Mouse (Mus musculus): ENCODE data around the gene Slc25a21. TPM values are rescaled to one million over a fixed set of nuclear protein-coding genes. Genes with fewer than 3 reads are reported as not detected.
A peak's percentile ranks its signal among the peaks of the same experiment; 100 is the strongest.

Gene Slc25a21
- polyA plus RNA-seq, 1 experiment from 2014 or later, result 1.3 TPM

GRCm38 (mm10) chr12:57019737-57020136 lies 177.5 kb downstream of the Slc25a21 start:
- no peaks in the 10 kb centered on the region for H3K4me1 ChIP-seq (ENCODE audit: control insufficient read depth, insufficient read depth, low read length)
- no peak for ATAC-seq (ENCODE audit: insufficient number of reproducible peaks, low FRiP score, low TSS enrichment, low read depth)
- no peaks in the 10 kb centered on the region for H3K9me3 ChIP-seq (ENCODE audit: control insufficient read depth, low read length)
- no peak overlapping the region for H3K9ac ChIP-seq (ENCODE audit: low read length)
- H3K4me3 ChIP-seq (ENCODE audit: low read depth, low read length), result no peak overlapping the region
- DNase-seq (ENCODE audit: low spot score), result no peak
- WGBS, result 85% methylated on average over 4 of the region's 4 CpGs
- no peak overlapping the region for H3K4me2 ChIP-seq (ENCODE audit: low read depth, severe bottlenecking)
- no peaks in the 10 kb centered on the region for H3K27me3 ChIP-seq (ENCODE audit: control insufficient read depth, insufficient read depth, low read length)
- H3K36me3 ChIP-seq (ENCODE audit: control insufficient read depth, insufficient read depth, low read length), result no peaks in the 10 kb centered on the region
- no peak overlapping the region for H3K27ac ChIP-seq (replicated peaks; ENCODE audit: low read depth, low read length)

DNA sequence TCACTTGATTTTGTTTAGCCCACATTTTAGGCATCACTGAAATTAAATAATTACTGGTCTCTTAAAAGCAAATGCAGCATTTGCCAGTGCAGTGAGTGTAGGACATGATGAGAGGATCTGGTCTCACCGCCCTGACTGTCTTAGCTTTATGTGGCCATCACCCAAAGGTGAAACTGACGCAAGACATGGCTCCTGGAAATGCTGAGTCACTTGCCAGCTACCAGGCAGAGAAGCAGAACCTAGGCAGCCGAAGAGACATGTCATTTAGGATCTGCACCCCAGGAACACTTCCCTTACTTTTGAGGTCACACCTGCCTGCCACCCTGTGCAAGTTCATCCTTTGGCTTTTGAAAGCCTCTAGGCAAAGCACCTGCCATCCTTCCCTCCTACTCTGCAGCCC lies 180.4 kb downstream of the Slc25a21 start:
- ATAC-seq (ENCODE audit: insufficient number of reproducible peaks, low FRiP score, low TSS enrichment, low read depth), result no peak
- H3K9ac ChIP-seq (ENCODE audit: low read length), result no peak overlapping the region
- WGBS, result 85% methylated on average over 3 of the region's 3 CpGs
- DNase-seq (ENCODE audit: low spot score), result no peak
- H3K27me3 ChIP-seq (ENCODE audit: control insufficient read depth, insufficient read depth, low read length), result no peaks in the 10 kb centered on the region
- no peaks in the 10 kb centered on the region for H3K36me3 ChIP-seq (ENCODE audit: control insufficient read depth, insufficient read depth, low read length)
- no peaks in the 10 kb centered on the region for H3K4me1 ChIP-seq (ENCODE audit: control insufficient read depth, insufficient read depth, low read length)
- H3K27ac ChIP-seq (replicated peaks; ENCODE audit: low read depth, low read length), result no peak overlapping the region
- H3K4me3 ChIP-seq (ENCODE audit: low read depth, low read length), result no peak overlapping the region
- H3K9me3 ChIP-seq (ENCODE audit: control insufficient read depth, low read length), result no peaks in the 10 kb centered on the region
- H3K4me2 ChIP-seq (ENCODE audit: low read depth, severe bottlenecking), result no peak overlapping the region

- Histone ChIP-seq H3K36me3 (ENCODE audit: control insufficient read depth, insufficient read depth, low read length) (no peaks in the 10 kb centered on the region), H3K4me1 (ENCODE audit: control insufficient read depth, insufficient read depth, low read length) (no peaks in the 10 kb centered on the region), H3K9me3 (ENCODE audit: control insufficient read depth, low read length) (no peaks in the 10 kb centered on the region), H3K9ac (ENCODE audit: low read length) (no peak overlapping the region), H3K4me3 (ENCODE audit: low read depth, low read length) (no peak overlapping the region), H3K27ac (replicated peaks; ENCODE audit: low read depth, low read length) (no peak overlapping the region), H3K4me2 (ENCODE audit: low read depth, severe bottlenecking) (no peak overlapping the region), H3K27me3 (ENCODE audit: control insufficient read depth, insufficient read depth, low read length) (no peaks in the 10 kb centered on the region)
- no peak for DNase-seq (ENCODE audit: low spot score)
- WGBS, result 66% methylated on average over 3 of the region's 3 CpGs
- 0 out of 2 replicates have a peak, but pooled peaks have one; percentile 51 for ATAC-seq (ENCODE audit: insufficient number of reproducible peaks, low FRiP score, low TSS enrichment, low read depth)
These were observed 180.9 kb downstream of the Slc25a21 start for GRCm38 (mm10) chr12:57016324-57016723.

GRCm38 (mm10) chr12:57009010-57009409 lies 188.3 kb downstream of the Slc25a21 start:
- WGBS, result 18% methylated on average over 11 of the region's 11 CpGs
- Histone ChIP-seq H3K4me1 (ENCODE audit: control insufficient read depth, insufficient read depth, low read length) (no peaks in the 10 kb centered on the region), H3K4me2 (ENCODE audit: low read depth, severe bottlenecking) (no peak overlapping the region), H3K36me3 (ENCODE audit: control insufficient read depth, insufficient read depth, low read length) (no peaks in the 10 kb centered on the region), H3K9me3 (ENCODE audit: control insufficient read depth, low read length) (no peaks in the 10 kb centered on the region), H3K9ac (ENCODE audit: low read length) (no peak overlapping the region), H3K4me3 (ENCODE audit: low read depth, low read length) (no peak overlapping the region), H3K27ac (replicated peaks; ENCODE audit: low read depth, low read length) (no peak overlapping the region), H3K27me3 (ENCODE audit: control insufficient read depth, insufficient read depth, low read length) (no peaks in the 10 kb centered on the region)
- ATAC-seq (ENCODE audit: insufficient number of reproducible peaks, low FRiP score, low TSS enrichment, low read depth), result no peak
- DNase-seq (ENCODE audit: low spot score), result no peak

DNA sequence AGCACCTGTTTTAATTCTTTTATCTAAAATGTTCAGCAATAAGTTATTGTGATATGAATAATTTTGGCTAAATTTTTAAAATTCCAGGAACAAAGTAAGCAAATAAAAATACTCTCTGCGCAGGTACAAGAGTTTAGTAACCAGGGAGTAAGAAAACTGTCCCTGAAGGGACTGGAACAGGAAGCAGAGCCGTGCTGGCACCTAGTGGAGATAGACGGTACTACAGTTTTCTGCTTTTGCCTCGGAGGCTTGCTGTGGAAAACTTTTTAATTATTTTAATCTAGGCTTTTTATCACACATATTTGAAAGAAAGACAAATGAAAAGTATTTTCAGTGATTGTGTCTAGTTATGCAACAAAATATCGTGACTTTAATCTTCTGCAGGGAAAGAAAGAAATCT lies 211.2 kb downstream of the Slc25a21 start:
- Histone ChIP-seq H3K27ac (replicated peaks; ENCODE audit: low read depth, low read length) (no peak overlapping the region), H3K9ac (ENCODE audit: low read length) (no peak overlapping the region), H3K4me3 (ENCODE audit: low read depth, low read length) (no peak overlapping the region), H3K4me1 (ENCODE audit: control insufficient read depth, insufficient read depth, low read length) (peaks cover 4% of the 10 kb centered on the region), H3K4me2 (ENCODE audit: low read depth, severe bottlenecking) (no peak overlapping the region), H3K9me3 (ENCODE audit: control insufficient read depth, low read length) (no peaks in the 10 kb centered on the region), H3K36me3 (ENCODE audit: control insufficient read depth, insufficient read depth, low read length) (no peaks in the 10 kb centered on the region), H3K27me3 (ENCODE audit: control insufficient read depth, insufficient read depth, low read length) (no peaks in the 10 kb centered on the region)
- DNase-seq (ENCODE audit: low spot score) (peak; percentile 82), ATAC-seq (ENCODE audit: insufficient number of reproducible peaks, low FRiP score, low TSS enrichment, low read depth) (no peak)
- 8% methylated on average over 5 of the region's 5 CpGs for WGBS

GRCm38 (mm10) chr12:56982066-56982626 lies 215.1 kb downstream of the Slc25a21 start:
- 0 out of 2 replicates have a peak, but pooled peaks have one; percentile 35 for ATAC-seq (ENCODE audit: insufficient number of reproducible peaks, low FRiP score, low TSS enrichment, low read depth)
- H3K4me3 ChIP-seq (ENCODE audit: low read depth, low read length), result no peak overlapping the region
- H3K9ac ChIP-seq (ENCODE audit: low read length), result no peak overlapping the region
- H3K27me3 ChIP-seq (ENCODE audit: control insufficient read depth, insufficient read depth, low read length), result no peaks in the 10 kb centered on the region
- H3K4me2 ChIP-seq (ENCODE audit: low read depth, severe bottlenecking), result no peak overlapping the region
- H3K4me1 ChIP-seq (ENCODE audit: control insufficient read depth, insufficient read depth, low read length), result peaks cover 3% of the 10 kb centered on the region; the same call in 1 of the 2 replicates
- no peak for DNase-seq (ENCODE audit: low spot score)
- 61% methylated on average over 14 of the region's 18 CpGs for WGBS
- no peaks in the 10 kb centered on the region for H3K36me3 ChIP-seq (ENCODE audit: control insufficient read depth, insufficient read depth, low read length)
- no peak overlapping the region for H3K27ac ChIP-seq (replicated peaks; ENCODE audit: low read depth, low read length)
- no peaks in the 10 kb centered on the region for H3K9me3 ChIP-seq (ENCODE audit: control insufficient read depth, low read length)

GRCm38 (mm10) chr12:56975256-56975655 lies 222.0 kb downstream of the Slc25a21 start:
- ATAC-seq (ENCODE audit: insufficient number of reproducible peaks, low FRiP score, low TSS enrichment, low read depth), result no peak
- H3K9me3 ChIP-seq (ENCODE audit: control insufficient read depth, low read length), result no peaks in the 10 kb centered on the region
- WGBS, result 73% methylated on average over 6 of the region's 6 CpGs
- H3K4me3 ChIP-seq (ENCODE audit: low read depth, low read length), result no peak overlapping the region
- H3K36me3 ChIP-seq (ENCODE audit: control insufficient read depth, insufficient read depth, low read length), result no peaks in the 10 kb centered on the region
- no peak overlapping the region for H3K27ac ChIP-seq (replicated peaks; ENCODE audit: low read depth, low read length)
- no peak overlapping the region for H3K9ac ChIP-seq (ENCODE audit: low read length)
- H3K4me1 ChIP-seq (ENCODE audit: control insufficient read depth, insufficient read depth, low read length), result 0 out of 2 replicates have a peak, but pooled peaks cover 3% of the 10 kb centered on the region
- no peak overlapping the region for H3K4me2 ChIP-seq (ENCODE audit: low read depth, severe bottlenecking)
- DNase-seq (ENCODE audit: low spot score), result no peak
- no peaks in the 10 kb centered on the region for H3K27me3 ChIP-seq (ENCODE audit: control insufficient read depth, insufficient read depth, low read length)

DNA sequence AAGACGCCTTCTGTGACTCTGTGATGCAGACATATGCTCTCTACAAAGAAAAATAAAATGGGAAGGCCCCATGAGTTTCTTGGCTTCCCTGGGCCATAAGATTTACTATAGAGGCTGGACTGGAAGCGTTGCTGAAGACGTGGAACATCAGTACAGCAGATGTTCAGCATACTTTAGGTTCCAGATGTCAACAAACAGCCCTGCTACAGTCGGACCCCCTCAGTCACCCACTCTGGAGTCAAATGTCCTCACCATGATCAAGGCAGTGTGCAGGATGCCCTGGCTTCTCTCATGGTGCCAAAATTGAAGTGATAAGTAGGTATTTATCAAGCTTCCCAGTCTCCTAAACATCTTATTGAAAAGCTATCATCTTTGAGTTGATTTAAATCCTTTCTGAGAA lies 234.0 kb downstream of the Slc25a21 start:
- Histone ChIP-seq H3K4me3 (ENCODE audit: low read depth, low read length) (no peak overlapping the region), H3K27ac (replicated peaks; ENCODE audit: low read depth, low read length) (no peak overlapping the region), H3K36me3 (ENCODE audit: control insufficient read depth, insufficient read depth, low read length) (no peaks in the 10 kb centered on the region), H3K9ac (ENCODE audit: low read length) (no peak overlapping the region), H3K27me3 (ENCODE audit: control insufficient read depth, insufficient read depth, low read length) (peaks cover 2% of the 10 kb centered on the region; the same call in 1 of the 2 replicates), H3K4me2 (ENCODE audit: low read depth, severe bottlenecking) (no peak overlapping the region), H3K9me3 (ENCODE audit: control insufficient read depth, low read length) (peaks cover 3% of the 10 kb centered on the region; the same call in 1 of the 2 replicates), H3K4me1 (ENCODE audit: control insufficient read depth, insufficient read depth, low read length) (0 out of 2 replicates have a peak, but pooled peaks cover 4% of the 10 kb centered on the region)
- no peak for ATAC-seq (ENCODE audit: insufficient number of reproducible peaks, low FRiP score, low TSS enrichment, low read depth)
- WGBS, result 14% methylated on average over 4 of the region's 4 CpGs
- DNase-seq (ENCODE audit: low spot score), result no peak

Measured in limb, embryonic 11.5 days (tissue).